Mouse (Mus musculus) heart, embryonic 11.5 days (tissue): ENCODE results near the gene Ptpn7. TPM values are rescaled to one million over a fixed set of nuclear protein-coding genes. Genes with fewer than 3 reads are reported as not detected.
"Not testable (repeated sequence)": the region's sequence is repeated elsewhere in the genome, so short reads cannot be mapped to it uniquely, and the experiment has no call there.

Experiments
- ATAC-seq: fragments of 200-750 bp; cut with Nextera tagmentation; replicated peaks from 2 replicates; pipeline ENCODE4 v1.8.0; 2017; ENCODE audit warnings: moderate library complexity; ENCODE audit not compliant: insufficient number of reproducible peaks, low FRiP score, low TSS enrichment
- H3K27ac ChIP-seq: fragments of 300-500 bp; sonication (generic); 2 replicates; pipeline ENCODE4 v1.5.1; 2014; ENCODE audit warnings: mild to moderate bottlenecking, low read depth, low read length
- H3K27me3 ChIP-seq: fragments of 300-500 bp; sonication (generic); 2 replicates; pipeline ENCODE4 v1.6.1; 2014; ENCODE audit warnings: mild to moderate bottlenecking, low read length, mixed read lengths; ENCODE audit not compliant: control insufficient read depth, insufficient read depth
- H3K36me3 ChIP-seq: fragments of 300-500 bp; sonication (generic); 2 replicates; pipeline ENCODE4 v1.6.1; 2014; ENCODE audit warnings: mild to moderate bottlenecking, low read length, moderate library complexity, mixed read lengths; ENCODE audit not compliant: control insufficient read depth, insufficient read depth
- H3K4me1 ChIP-seq: fragments of 300-500 bp; sonication (generic); 2 replicates; pipeline ENCODE4 v1.6.1; 2014; ENCODE audit warnings: low read length; ENCODE audit not compliant: control insufficient read depth, insufficient read depth
- H3K4me2 ChIP-seq: fragments of 300-500 bp; sonication (generic); 2 replicates; pipeline ENCODE4 v1.6.1; 2014; ENCODE audit warnings: mild to moderate bottlenecking, moderate library complexity
- H3K4me3 ChIP-seq: fragments of 300-500 bp; sonication (generic); 2 replicates; pipeline ENCODE4 v1.5.1; 2014; ENCODE audit warnings: low read depth, low read length
- H3K9ac ChIP-seq: fragments of 300-500 bp; sonication (generic); 2 replicates; pipeline ENCODE4 v1.6.1; 2014; ENCODE audit warnings: mild to moderate bottlenecking, low read depth, low read length, moderate library complexity
- H3K9me3 ChIP-seq: fragments of 300-500 bp; sonication (generic); replicated peaks from 2 replicates; pipeline ENCODE4 v1.6.1; 2016; ENCODE audit warnings: low read length; ENCODE audit not compliant: control insufficient read depth
- WGBS: fragments of 180-500 bp; shearing (Covaris S2); extraction: QIAGEN DNeasy Blood & Tissue Kit; methylation state at CpG from one replicate; pipeline ENCODE4 v1.1.7; 2014; ENCODE audit not compliant: insufficient replicate concordance; 5-methylcytosine and 5-hydroxymethylcytosine counted together
- polyA plus RNA-seq: library from polyadenylated mRNA; unstranded; fragments of >200 nt; fragmentation: Nextera tagmentation; extraction: Ambion mirVana; gene quantifications from 2 replicates; pipeline ENCODE4 v1.2.1, GENCODE M21; 2014

Ptpn7 gene
- polyA plus RNA-seq, 1 experiment from 2014 or later: 2.0 TPM

- WGBS: 76% methylated on average over 11 of the region's 11 CpGs
- H3K27me3 ChIP-seq: peaks cover 44% of the 10 kb centered on the region
- no peak overlapping the region for H3K27ac ChIP-seq
Measured at GRCm38 (mm10) chr1:135096312-135096711, 36.2 kb upstream of the Ptpn7 start.

GRCm38 (mm10) chr1:135097441-135097840 lies 35.1 kb upstream of the Ptpn7 start:
- H3K4me2 ChIP-seq: no peak overlapping the region
- peaks cover 18% of the 10 kb centered on the region for H3K4me1 ChIP-seq
- 85% methylated on average over 6 of the region's 6 CpGs for WGBS
- no peak overlapping the region for H3K9ac ChIP-seq
- H3K27ac ChIP-seq: no peak overlapping the region
- H3K27me3 ChIP-seq: peaks cover 51% of the 10 kb centered on the region
- no peaks in the 10 kb centered on the region for H3K9me3 ChIP-seq
- H3K36me3 ChIP-seq: no peaks in the 10 kb centered on the region
- ATAC-seq: no peak
- no peak overlapping the region for H3K4me3 ChIP-seq

More at GRCm38 (mm10) chr1:135096312-135096711, 36.2 kb upstream of the Ptpn7 start:
- Histone ChIP-seq H3K36me3 (no peaks in the 10 kb centered on the region), H3K9me3 (no peaks in the 10 kb centered on the region), H3K9ac (no peak overlapping the region), H3K4me2 (no peak overlapping the region), H3K4me3 (no peak overlapping the region), H3K4me1 (peaks cover 18% of the 10 kb centered on the region)
- no peak for ATAC-seq

- Histone ChIP-seq H3K36me3 (no peaks in the 10 kb centered on the region), H3K27me3 (peaks cover 61% of the 10 kb centered on the region), H3K4me1 (peaks cover 18% of the 10 kb centered on the region), H3K27ac (no peak overlapping the region), H3K9ac (no peak overlapping the region), H3K4me3 (no peak overlapping the region), H3K4me2 (no peak overlapping the region), H3K9me3 (no peaks in the 10 kb centered on the region)
- 88% methylated on average over 7 of the region's 7 CpGs for WGBS
- no peak for ATAC-seq
Measured at GRCm38 (mm10) chr1:135098441-135098840, 34.1 kb upstream of the Ptpn7 start.

- Histone ChIP-seq H3K27ac (no peak overlapping the region), H3K9me3 (no peaks in the 10 kb centered on the region), H3K4me1 (peaks cover 14% of the 10 kb centered on the region), H3K36me3 (no peaks in the 10 kb centered on the region), H3K9ac (no peak overlapping the region), H3K27me3 (peaks cover 78% of the 10 kb centered on the region), H3K4me3 (no peak overlapping the region), H3K4me2 (no peak overlapping the region)
- 64% methylated on average over 7 of the region's 7 CpGs for WGBS
- no peak for ATAC-seq
Measured at GRCm38 (mm10) chr1:135100400-135100799, 32.1 kb upstream of the Ptpn7 start.

GRCm38 (mm10) chr1:135105124-135105523 lies 27.4 kb upstream of the Ptpn7 start, which contains the start of gene Lgr6:
TSS of gene Lgr6 (minus strand) at chr1:135105276.
- no peaks in the 10 kb centered on the region for H3K36me3 ChIP-seq
- peak within 1 kb of the TSS; percentile 49 for H3K4me3 ChIP-seq
- 0 out of 2 replicates have a peak within 1 kb of the TSS, but pooled peaks have one; percentile 39 for H3K9ac ChIP-seq
- peaks cover 71% of the 10 kb centered on the region for H3K27me3 ChIP-seq
- H3K27ac ChIP-seq: no peak within 1 kb of the TSS
- H3K4me2 ChIP-seq: peak within 1 kb of the TSS; percentile 77
- H3K4me1 ChIP-seq: 0 out of 2 replicates have a peak, but pooled peaks cover 7% of the 10 kb centered on the region
- WGBS: 1% methylated on average over 28 of the region's 40 CpGs
- ATAC-seq: no peak
- H3K9me3 ChIP-seq: no peaks in the 10 kb centered on the region

GRCm38 (mm10) chr1:135105951-135106350 lies 26.5 kb upstream of the Ptpn7 start:
- WGBS: 4% methylated on average over 8 of the region's 8 CpGs
- H3K27me3 ChIP-seq: peaks cover 64% of the 10 kb centered on the region
- no peak for ATAC-seq
- H3K36me3 ChIP-seq: no peaks in the 10 kb centered on the region
- H3K27ac ChIP-seq: no peak overlapping the region
- H3K4me1 ChIP-seq: 0 out of 2 replicates have a peak, but pooled peaks cover 7% of the 10 kb centered on the region
- no peaks in the 10 kb centered on the region for H3K9me3 ChIP-seq
- no peak overlapping the region for H3K4me3 ChIP-seq
- no peak overlapping the region for H3K9ac ChIP-seq
- H3K4me2 ChIP-seq: peak overlapping the region; percentile 77; the same call in 1 of the 2 replicates

- no peak for ATAC-seq
- no peak overlapping the region for H3K9ac ChIP-seq
- no peak overlapping the region for H3K27ac ChIP-seq
- H3K9me3 ChIP-seq: no peaks in the 10 kb centered on the region
- H3K4me3 ChIP-seq: no peak overlapping the region
- H3K36me3 ChIP-seq: no peaks in the 10 kb centered on the region
- WGBS: 38% methylated on average over 6 of the region's 6 CpGs
- H3K4me1 ChIP-seq: 0 out of 2 replicates have a peak, but pooled peaks cover 7% of the 10 kb centered on the region
- H3K4me2 ChIP-seq: no peak overlapping the region
- H3K27me3 ChIP-seq: peaks cover 40% of the 10 kb centered on the region
Measured at GRCm38 (mm10) chr1:135108611-135109010, 23.9 kb upstream of the Ptpn7 start.

GRCm38 (mm10) chr1:135110075-135110474 lies 22.4 kb upstream of the Ptpn7 start:
- no peak for ATAC-seq
- 0 out of 2 replicates have a peak, but pooled peaks cover 3% of the 10 kb centered on the region for H3K4me1 ChIP-seq
- no peak overlapping the region for H3K4me2 ChIP-seq
- no peaks in the 10 kb centered on the region for H3K36me3 ChIP-seq
- WGBS: 14% methylated on average over 6 of the region's 6 CpGs
- H3K27me3 ChIP-seq: peaks cover 28% of the 10 kb centered on the region
- no peaks in the 10 kb centered on the region for H3K9me3 ChIP-seq
- H3K4me3 ChIP-seq: no peak overlapping the region
- no peak overlapping the region for H3K27ac ChIP-seq
- H3K9ac ChIP-seq: no peak overlapping the region

- H3K4me2 ChIP-seq, H3K4me1 ChIP-seq, H3K4me3 ChIP-seq, H3K9me3 ChIP-seq, ATAC-seq, H3K36me3 ChIP-seq, H3K27ac ChIP-seq, H3K9ac ChIP-seq: not testable (repeated sequence)
- peaks cover 25% of the 10 kb centered on the region for H3K27me3 ChIP-seq
- 49% methylated on average over 4 of the region's 5 CpGs for WGBS
Measured at GRCm38 (mm10) chr1:135111271-135111670, 21.2 kb upstream of the Ptpn7 start.
